Mouse (Mus musculus) cerebellum, adult 2 months (tissue): ENCODE results near the gene Cdh18. TPM values are rescaled to one million over a fixed set of nuclear protein-coding genes. Genes with fewer than 3 reads are reported as not detected.

Experiments
- DNase-seq, 2 experiments: peaks; one replicate each; pipeline ENCODE4 v3.0.0; 2021
- H3K27ac ChIP-seq: fragments of 200-500 bp; 2 replicates; pipeline ENCODE4 v1.5.1; 2012; ENCODE audit warnings: low read length, control low read depth, inconsistent platforms; ENCODE audit not compliant: insufficient read depth
- H3K27me3 ChIP-seq: fragments of 200-500 bp; 2 replicates; pipeline ENCODE4 v1.6.1; 2012; ENCODE audit warnings: inconsistent platforms, mild to moderate bottlenecking, low read length, moderate library complexity; ENCODE audit not compliant: control insufficient read depth, insufficient read depth
- H3K4me1 ChIP-seq: fragments of 200-500 bp; 2 replicates; pipeline ENCODE4 v1.6.1; 2011; ENCODE audit warnings: low read length; ENCODE audit not compliant: control insufficient read depth, insufficient read depth
- H3K4me3 ChIP-seq: fragments of 200-500 bp; replicated peaks from 2 replicates; pipeline ENCODE3; 2011; ENCODE audit warnings: mild to moderate bottlenecking, low read depth, low read length, control low read depth; ENCODE audit not compliant: insufficient read depth
- CTCF ChIP-seq: fragments of 200-500 bp; IDR thresholded peaks from 2 replicates; pipeline ENCODE4 v1.5.1; 2011; ENCODE audit warnings: low read depth, mild to moderate bottlenecking, control low read depth, low read length, moderate library complexity, borderline replicate concordance; ENCODE audit not compliant: insufficient read depth
- POLR2A ChIP-seq: fragments of 200-500 bp; IDR thresholded peaks from 2 replicates; pipeline ENCODE4 v1.6.1; 2011; ENCODE audit warnings: low read length, control low read depth, borderline replicate concordance; ENCODE audit not compliant: insufficient read depth
- WGBS: fragments of 180-500 bp; shearing (Covaris S2); methylation state at CpG from one replicate; pipeline ENCODE4 v1.1.7; 2018; 5-methylcytosine and 5-hydroxymethylcytosine counted together
- polyA plus RNA-seq: library from polyadenylated mRNA; depleted of rRNA; stranded (reverse); fragments of >200 nt; gene quantifications from 2 replicates; pipeline ENCODE4 v1.2.3, GENCODE M21; 2012; rRNA removed

The Cdh18 gene
- polyA plus RNA-seq, result 39.7 and 40.3 TPM in 2 replicates

- Histone ChIP-seq H3K4me1 (no peaks in the 10 kb centered on the region), H3K27ac (no peak within 1 kb of the TSS), H3K4me3 (no peak within 1 kb of the TSS), H3K27me3 (no peaks in the 10 kb centered on the region)
- DNase-seq, result no peak
- 59% methylated on average over 5 of the region's 5 CpGs for WGBS
- TF ChIP-seq CTCF, result no peak
- TF ChIP-seq POLR2A, result no peak
Observed at GRCm38 (mm10) chr15:22548711-22549271, at the start of gene Cdh18. TSS of gene Cdh18 (plus strand) at chr15:22549022.

GRCm38 (mm10) chr15:22511271-22511670 is 37.6 kb upstream of the Cdh18 start:
- DNase-seq, result no peak
- Histone ChIP-seq H3K4me3 (no peak overlapping the region), H3K27me3 (no peaks in the 10 kb centered on the region), H3K4me1 (no peaks in the 10 kb centered on the region), H3K27ac (no peak overlapping the region)
- TF ChIP-seq POLR2A (no peak), CTCF (no peak)

GRCm38 (mm10) chr15:22535828-22536227 is 13.0 kb upstream of the Cdh18 start:
- TF ChIP-seq CTCF (no peak), POLR2A (no peak)
- no peak for DNase-seq
- 69% methylated on average over 2 of the region's 2 CpGs for WGBS

GRCm38 (mm10) chr15:22577974-22578616 is 29.3 kb downstream of the Cdh18 start:
- TF ChIP-seq CTCF, result no peak
- no peak for TF ChIP-seq POLR2A
- Histone ChIP-seq H3K27ac (no peak overlapping the region), H3K4me1 (no peaks in the 10 kb centered on the region), H3K4me3 (no peak overlapping the region), H3K27me3 (no peaks in the 10 kb centered on the region)
- 55% methylated on average over 4 of the region's 4 CpGs for WGBS
- no peak for DNase-seq

More at GRCm38 (mm10) chr15:22535828-22536227, 13.0 kb upstream of the Cdh18 start:
- Histone ChIP-seq H3K4me3 (no peak overlapping the region), H3K4me1 (no peaks in the 10 kb centered on the region), H3K27me3 (no peaks in the 10 kb centered on the region), H3K27ac (no peak overlapping the region)

GRCm38 (mm10) chr15:22578617-22578990 is 29.8 kb downstream of the Cdh18 start:
- no peaks in the 10 kb centered on the region for H3K4me1 ChIP-seq
- 48% methylated on average over 3 of the region's 3 CpGs for WGBS
- no peaks in the 10 kb centered on the region for H3K27me3 ChIP-seq
- TF ChIP-seq POLR2A (no peak), CTCF (no peak)
- no peak overlapping the region for H3K27ac ChIP-seq
- H3K4me3 ChIP-seq, result no peak overlapping the region
- no peak for DNase-seq

- H3K4me1 ChIP-seq, result no peaks in the 10 kb centered on the region; the same call in 1 of the 2 replicates
- H3K4me3 ChIP-seq, result no peak overlapping the region
- H3K27me3 ChIP-seq, result no peaks in the 10 kb centered on the region
- DNase-seq, result peak; percentile 58 to 91
- H3K27ac ChIP-seq, result no peak overlapping the region
- TF ChIP-seq POLR2A, result no peak
- no peak for TF ChIP-seq CTCF
- WGBS, result 16% methylated on average over 1 of the region's 1 CpGs
Observed at GRCm38 (mm10) chr15:22584667-22585066, 35.8 kb downstream of the Cdh18 start.

- peak in 1 of 2 experiments; percentile 41 for DNase-seq
- Histone ChIP-seq H3K4me1 (peaks cover 3% of the 10 kb centered on the region; the same call in 1 of the 2 replicates), H3K4me3 (no peak overlapping the region), H3K27me3 (no peaks in the 10 kb centered on the region), H3K27ac (no peak overlapping the region)
- TF ChIP-seq CTCF, result no peak
- TF ChIP-seq POLR2A, result no peak
- 32% methylated on average over 2 of the region's 2 CpGs for whole genome bisulfite sequencing
Observed at GRCm38 (mm10) chr15:22716376-22716775, 167.6 kb downstream of the Cdh18 start.

- TF ChIP-seq CTCF (no peak), POLR2A (no peak)
- H3K27me3 ChIP-seq, result no peaks in the 10 kb centered on the region
- peak; percentile 45 to 80 for DNase-seq
- peaks cover 3% of the 10 kb centered on the region; the same call in 1 of the 2 replicates for H3K4me1 ChIP-seq
- no peak overlapping the region for H3K4me3 ChIP-seq
- 12% methylated on average over 3 of the region's 3 CpGs for WGBS
- no peak overlapping the region for H3K27ac ChIP-seq
Observed at GRCm38 (mm10) chr15:22717681-22718080, 168.9 kb downstream of the Cdh18 start.
